Mouse (Mus musculus) midbrain, embryonic 12.5 days (tissue): ENCODE data around the gene Smg6. TPM values are rescaled to one million over a fixed set of nuclear protein-coding genes. Genes with fewer than 3 reads are reported as not detected.

Experiments
- ATAC-seq: fragments of 200-750 bp; cut with Nextera tagmentation; 2 replicates; pipeline ENCODE4 v1.8.0; 2017; ENCODE audit warnings: low read depth, moderate TSS enrichment, moderate library complexity; ENCODE audit not compliant: low FRiP score
- H3K27ac ChIP-seq: fragments of 300-500 bp; sonication (generic); replicated peaks from 2 replicates; pipeline ENCODE4 v1.5.1; 2016; ENCODE audit warnings: mild to moderate bottlenecking
- H3K27me3 ChIP-seq: fragments of 300-500 bp; sonication (generic); 2 replicates; pipeline ENCODE4 v1.6.1; 2016; ENCODE audit warnings: mild to moderate bottlenecking
- H3K36me3 ChIP-seq: fragments of 300-500 bp; sonication (generic); 2 replicates; pipeline ENCODE4 v1.6.1; 2016
- H3K4me1 ChIP-seq: fragments of 300-500 bp; sonication (generic); 2 replicates; pipeline ENCODE4 v1.6.1; 2016
- H3K4me2 ChIP-seq: fragments of 300-500 bp; sonication (generic); replicated peaks from 2 replicates; pipeline ENCODE4 v1.6.1; 2016; ENCODE audit warnings: mild to moderate bottlenecking, moderate library complexity
- H3K4me3 ChIP-seq: fragments of 300-500 bp; sonication (generic); 2 replicates; pipeline ENCODE4 v1.5.1; 2016; ENCODE audit warnings: mild to moderate bottlenecking
- H3K9ac ChIP-seq: fragments of 300-500 bp; sonication (generic); replicated peaks from 2 replicates; pipeline ENCODE4 v1.6.1; 2016; ENCODE audit warnings: mild to moderate bottlenecking, moderate library complexity
- H3K9me3 ChIP-seq: fragments of 300-500 bp; sonication (generic); 2 replicates; pipeline ENCODE4 v1.6.1; 2016; ENCODE audit warnings: mild to moderate bottlenecking
- WGBS: fragments of 180-500 bp; shearing (Covaris S2); methylation state at CpG from one replicate; pipeline ENCODE4 v1.1.7; 2016; 5-methylcytosine and 5-hydroxymethylcytosine counted together
- polyA plus RNA-seq: library from polyadenylated mRNA; unstranded; fragments of >200 nt; fragmentation: Nextera tagmentation; extraction: Ambion mirVana; gene quantifications from 2 replicates; pipeline ENCODE4 v1.2.1, GENCODE M21; 2016

The Smg6 gene
- polyA plus RNA-seq, 1 experiment from 2014 or later: 22.6 TPM

DNA sequence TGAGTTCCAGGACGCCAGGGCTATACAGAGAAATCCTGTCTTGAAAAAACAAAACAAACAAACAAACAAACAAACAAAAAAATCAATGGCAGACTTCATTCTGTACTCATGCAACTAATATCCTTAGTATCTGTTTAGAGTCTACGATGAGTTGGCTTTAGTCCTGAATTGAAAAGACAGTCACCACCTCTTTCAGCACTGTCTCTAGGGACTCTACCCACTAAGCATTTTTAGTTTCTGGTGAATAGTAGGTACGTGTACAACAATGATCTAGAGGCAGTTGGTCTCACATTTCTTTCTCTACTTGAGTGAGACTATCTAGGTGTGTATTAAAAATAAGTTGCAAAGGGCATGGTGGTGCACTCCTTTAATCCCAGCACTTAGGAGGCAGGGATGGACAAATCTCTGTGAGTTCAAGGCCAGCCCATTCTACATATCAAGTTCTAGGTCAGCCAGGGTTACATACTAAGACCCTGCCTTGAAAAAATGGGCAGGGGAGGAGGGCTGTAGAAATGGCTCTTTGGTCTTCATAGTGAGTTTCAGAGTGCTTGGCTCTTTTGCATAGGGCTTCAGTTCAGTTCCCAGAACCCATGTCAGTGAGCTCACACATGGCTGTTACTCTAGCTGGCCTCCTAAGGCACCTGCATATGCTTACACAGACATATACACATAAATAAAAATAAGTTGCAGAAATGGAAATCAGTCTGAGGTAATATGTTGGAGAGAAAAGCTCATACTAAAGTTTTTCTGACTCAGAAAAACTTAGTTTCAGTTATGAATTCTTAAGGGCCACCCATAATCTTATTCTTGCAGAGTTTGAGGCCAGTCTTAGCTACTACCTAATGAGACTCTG lies 51.4 kb downstream of the Smg6 start:
- H3K4me1 ChIP-seq: no peaks in the 10 kb centered on the region
- H3K27ac ChIP-seq: no peak overlapping the region
- no peaks in the 10 kb centered on the region for H3K27me3 ChIP-seq
- H3K9me3 ChIP-seq: no peaks in the 10 kb centered on the region
- no peak overlapping the region for H3K4me3 ChIP-seq
- 0 out of 2 replicates have a peak, but pooled peaks cover 12% of the 10 kb centered on the region for H3K36me3 ChIP-seq
- 83% methylated on average over 3 of the region's 3 CpGs for WGBS
- no peak overlapping the region for H3K9ac ChIP-seq
- ATAC-seq: no peak
- no peak overlapping the region for H3K4me2 ChIP-seq

DNA sequence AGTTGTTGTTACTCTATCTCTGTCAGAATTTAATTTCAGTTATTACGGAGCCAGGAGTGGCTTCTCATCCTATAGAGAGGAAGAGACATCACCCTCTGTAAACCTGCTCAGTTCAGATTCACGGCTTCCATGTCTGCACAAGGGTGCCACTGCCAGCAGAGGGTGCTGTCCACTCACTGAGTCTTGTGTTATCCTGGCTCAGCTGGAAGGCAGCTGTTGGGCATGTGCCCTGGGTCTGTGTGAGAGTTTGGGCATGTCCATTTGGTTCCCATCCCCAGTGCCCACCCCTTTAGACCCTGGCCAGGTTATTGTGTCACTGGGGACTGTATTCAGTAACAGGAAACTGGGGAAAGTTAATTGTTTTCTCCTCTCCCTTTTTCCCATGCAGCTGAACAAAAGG lies 55.8 kb downstream of the Smg6 start:
- Histone ChIP-seq H3K27me3 (no peaks in the 10 kb centered on the region), H3K4me2 (no peak overlapping the region), H3K9me3 (no peaks in the 10 kb centered on the region), H3K4me1 (no peaks in the 10 kb centered on the region), H3K36me3 (0 out of 2 replicates have a peak, but pooled peaks cover 11% of the 10 kb centered on the region), H3K27ac (no peak overlapping the region), H3K9ac (no peak overlapping the region), H3K4me3 (no peak overlapping the region)
- 53% methylated on average over 2 of the region's 2 CpGs for WGBS
- ATAC-seq: no peak

DNA sequence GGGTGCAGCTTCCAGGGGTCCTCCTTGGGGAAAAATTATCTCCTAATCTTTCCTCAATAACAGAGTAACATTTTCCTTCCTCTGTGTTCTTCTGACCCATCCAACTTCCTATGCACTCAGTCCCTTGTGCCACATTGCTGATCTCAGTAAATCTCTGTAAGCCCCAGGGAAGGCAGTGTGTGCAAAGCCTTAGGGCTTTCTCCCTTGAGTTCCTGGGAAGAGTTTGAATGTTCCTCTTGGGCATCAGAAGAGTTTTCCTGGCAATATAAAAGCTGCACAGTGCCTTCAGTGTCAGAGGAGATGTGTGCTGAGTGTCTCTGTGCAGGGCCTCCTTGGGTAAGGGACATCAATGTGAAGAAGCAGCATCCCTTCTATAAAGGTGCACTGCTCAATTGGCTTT lies 56.6 kb downstream of the Smg6 start:
- no peak overlapping the region for H3K4me3 ChIP-seq
- no peak for ATAC-seq
- no peak overlapping the region for H3K4me2 ChIP-seq
- H3K4me1 ChIP-seq: no peaks in the 10 kb centered on the region
- no peak overlapping the region for H3K9ac ChIP-seq
- no peaks in the 10 kb centered on the region for H3K9me3 ChIP-seq
- no peak overlapping the region for H3K27ac ChIP-seq
- 0 out of 2 replicates have a peak, but pooled peaks cover 11% of the 10 kb centered on the region for H3K36me3 ChIP-seq
- H3K27me3 ChIP-seq: no peaks in the 10 kb centered on the region

DNA sequence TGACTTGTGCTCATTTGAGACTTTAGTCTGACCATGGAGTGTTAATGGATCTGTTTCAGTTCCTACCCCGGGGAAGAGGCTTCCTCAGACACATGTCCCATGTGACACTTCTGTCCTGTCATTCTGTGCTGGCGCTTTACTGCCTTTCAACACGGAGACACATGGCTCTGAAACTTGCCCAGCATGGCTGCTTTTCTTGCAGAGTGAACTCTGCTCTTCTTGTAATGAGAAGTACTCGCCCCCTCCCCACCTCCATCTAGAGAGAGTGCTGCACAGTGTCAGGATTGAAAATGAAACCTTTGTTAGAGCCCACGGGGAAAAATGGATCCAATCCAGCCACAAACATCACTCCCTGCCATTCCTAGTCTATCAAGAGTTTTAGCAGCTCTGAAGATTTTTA lies 62.5 kb downstream of the Smg6 start:
- H3K4me2 ChIP-seq: no peak overlapping the region
- no peak overlapping the region for H3K27ac ChIP-seq
- no peaks in the 10 kb centered on the region for H3K27me3 ChIP-seq
- H3K9ac ChIP-seq: no peak overlapping the region
- ATAC-seq: no peak
- WGBS: 62% methylated on average over 5 of the region's 5 CpGs
- no peaks in the 10 kb centered on the region for H3K9me3 ChIP-seq
- H3K36me3 ChIP-seq: peaks cover 31% of the 10 kb centered on the region
- H3K4me1 ChIP-seq: no peaks in the 10 kb centered on the region
- H3K4me3 ChIP-seq: no peak overlapping the region

DNA sequence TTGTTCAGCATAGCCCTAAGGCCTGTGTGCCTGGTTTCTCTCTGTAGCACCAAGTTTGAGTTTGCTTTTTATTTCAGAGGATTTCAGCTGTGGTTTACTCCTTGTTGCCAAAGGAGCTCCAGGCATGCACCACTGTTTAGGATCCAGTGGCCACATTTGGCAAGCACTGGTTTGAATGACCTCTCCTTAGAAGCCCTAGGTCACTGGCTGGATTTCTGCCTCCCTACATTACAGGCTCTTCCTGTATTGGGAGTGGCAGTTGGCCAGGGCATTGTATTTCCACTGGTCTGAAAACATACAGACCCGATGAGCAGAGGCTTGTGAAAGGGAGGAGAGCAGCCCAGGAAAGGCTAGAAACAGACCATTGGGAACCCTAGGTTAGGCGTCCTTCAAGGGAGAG lies 63.4 kb downstream of the Smg6 start:
- Histone ChIP-seq H3K9ac (no peak overlapping the region), H3K27me3 (no peaks in the 10 kb centered on the region), H3K9me3 (no peaks in the 10 kb centered on the region), H3K4me3 (no peak overlapping the region), H3K4me1 (no peaks in the 10 kb centered on the region), H3K27ac (no peak overlapping the region), H3K4me2 (no peak overlapping the region), H3K36me3 (peaks cover 31% of the 10 kb centered on the region)
- WGBS: 84% methylated on average over 2 of the region's 2 CpGs
- no peak for ATAC-seq

DNA sequence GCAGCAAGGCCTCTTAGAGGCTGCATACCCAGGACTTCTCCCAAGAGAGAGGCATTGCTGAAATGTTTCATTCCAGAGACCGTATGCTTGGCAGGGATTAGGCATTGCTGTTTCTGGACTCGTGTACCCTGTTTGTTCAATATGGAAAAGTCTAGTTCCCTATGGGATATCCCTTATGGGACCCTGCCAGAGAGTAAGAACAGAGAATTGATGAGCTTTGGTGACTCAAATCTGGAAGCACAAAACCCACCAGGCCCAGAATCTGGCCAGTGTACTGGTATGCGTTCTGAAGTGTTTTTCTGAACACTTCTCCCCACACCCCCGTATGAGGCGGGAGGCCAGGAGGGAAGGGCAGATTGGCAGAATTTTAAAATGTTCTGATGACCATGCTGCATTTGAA lies 64.9 kb downstream of the Smg6 start:
- H3K4me3 ChIP-seq: no peak overlapping the region
- H3K9ac ChIP-seq: no peak overlapping the region
- no peaks in the 10 kb centered on the region for H3K9me3 ChIP-seq
- no peak overlapping the region for H3K4me2 ChIP-seq
- H3K27ac ChIP-seq: no peak overlapping the region
- 84% methylated on average over 5 of the region's 5 CpGs for WGBS
- peaks cover 39% of the 10 kb centered on the region for H3K36me3 ChIP-seq
- no peak for ATAC-seq
- no peaks in the 10 kb centered on the region for H3K4me1 ChIP-seq
- no peaks in the 10 kb centered on the region for H3K27me3 ChIP-seq

DNA sequence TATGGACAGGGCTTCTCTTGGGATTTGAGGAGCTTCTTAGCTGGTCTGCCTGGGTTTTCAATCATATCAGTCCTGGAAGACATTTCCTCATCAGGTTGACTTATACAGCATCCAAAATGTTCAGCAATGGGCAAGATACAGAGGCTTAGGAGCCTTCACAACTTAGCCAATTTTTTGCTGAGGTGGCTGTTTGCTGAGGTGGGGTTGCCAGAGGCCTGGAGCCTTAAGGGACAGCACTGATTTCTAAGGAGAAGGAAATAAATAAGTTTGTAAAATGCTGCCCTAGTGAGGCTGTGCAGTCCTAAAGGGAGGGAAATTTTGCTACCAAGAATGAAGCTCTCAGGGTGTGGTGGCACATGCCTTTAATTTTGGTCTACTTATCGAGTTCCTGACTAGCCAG lies 65.7 kb downstream of the Smg6 start:
- Histone ChIP-seq H3K27me3 (no peaks in the 10 kb centered on the region), H3K4me3 (no peak overlapping the region), H3K9me3 (no peaks in the 10 kb centered on the region), H3K4me2 (no peak overlapping the region), H3K9ac (no peak overlapping the region), H3K27ac (no peak overlapping the region), H3K36me3 (peaks cover 39% of the 10 kb centered on the region), H3K4me1 (no peaks in the 10 kb centered on the region)
- ATAC-seq: no peak
- WGBS: 88% methylated on average over 1 of the region's 1 CpGs

DNA sequence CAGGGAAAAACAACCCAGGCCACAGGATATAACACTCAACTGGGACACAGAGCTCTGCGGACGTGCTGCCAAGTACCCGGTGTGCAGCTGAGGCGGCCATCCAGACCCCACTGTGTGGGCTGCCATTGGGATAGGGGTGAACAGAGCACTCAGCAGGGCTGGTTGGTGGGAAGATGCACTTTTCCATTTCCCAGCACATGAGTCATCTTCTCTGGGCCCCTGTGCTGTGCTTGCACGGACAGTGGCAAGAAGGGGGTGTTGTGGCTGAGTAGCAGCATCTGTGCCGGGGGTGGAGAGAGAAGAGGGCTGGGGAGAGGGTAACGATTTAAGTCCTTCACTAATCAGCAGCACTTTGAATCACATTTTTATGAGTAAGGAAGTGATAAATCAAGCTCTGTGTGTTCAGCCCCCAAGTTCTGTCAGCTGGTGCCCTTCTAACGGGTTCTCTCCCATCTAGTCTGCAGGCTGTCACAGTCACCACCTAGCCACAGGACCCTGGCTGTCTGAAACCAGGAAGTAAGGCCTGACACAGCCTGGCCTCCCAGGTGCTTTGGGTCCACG lies 66.9 kb downstream of the Smg6 start:
- Histone ChIP-seq H3K4me1 (no peaks in the 10 kb centered on the region), H3K4me2 (no peak overlapping the region), H3K27ac (no peak overlapping the region), H3K36me3 (peaks cover 45% of the 10 kb centered on the region), H3K4me3 (no peak overlapping the region), H3K9me3 (no peaks in the 10 kb centered on the region), H3K27me3 (no peaks in the 10 kb centered on the region), H3K9ac (no peak overlapping the region)
- 93% methylated on average over 9 of the region's 9 CpGs for WGBS
- no peak for ATAC-seq

DNA sequence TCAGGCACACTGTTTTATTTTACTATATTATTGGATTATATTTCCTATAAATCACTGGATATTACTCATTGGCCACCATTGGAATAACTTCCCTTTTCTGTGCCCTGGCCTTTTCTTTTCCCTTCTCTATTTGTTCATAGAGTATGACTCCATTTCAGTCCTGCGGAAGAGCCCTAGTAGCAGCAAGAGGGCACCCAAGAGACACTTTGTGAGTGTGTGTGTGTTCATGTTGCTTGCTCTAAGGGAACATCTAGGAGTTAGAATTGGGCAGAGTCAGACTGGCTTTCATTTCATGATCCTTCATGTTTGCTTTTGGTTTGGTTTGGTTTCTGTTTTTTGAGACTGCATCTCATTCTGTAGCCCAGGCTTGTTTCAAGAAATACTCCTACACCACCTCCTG lies 68.5 kb downstream of the Smg6 start:
- Histone ChIP-seq H3K27me3 (no peaks in the 10 kb centered on the region), H3K9ac (no peak overlapping the region), H3K4me1 (no peaks in the 10 kb centered on the region), H3K36me3 (peaks cover 47% of the 10 kb centered on the region), H3K4me3 (no peak overlapping the region), H3K27ac (no peak overlapping the region), H3K9me3 (no peaks in the 10 kb centered on the region), H3K4me2 (no peak overlapping the region)
- ATAC-seq: no peak
- 95% methylated on average over 1 of the region's 1 CpGs for WGBS

DNA sequence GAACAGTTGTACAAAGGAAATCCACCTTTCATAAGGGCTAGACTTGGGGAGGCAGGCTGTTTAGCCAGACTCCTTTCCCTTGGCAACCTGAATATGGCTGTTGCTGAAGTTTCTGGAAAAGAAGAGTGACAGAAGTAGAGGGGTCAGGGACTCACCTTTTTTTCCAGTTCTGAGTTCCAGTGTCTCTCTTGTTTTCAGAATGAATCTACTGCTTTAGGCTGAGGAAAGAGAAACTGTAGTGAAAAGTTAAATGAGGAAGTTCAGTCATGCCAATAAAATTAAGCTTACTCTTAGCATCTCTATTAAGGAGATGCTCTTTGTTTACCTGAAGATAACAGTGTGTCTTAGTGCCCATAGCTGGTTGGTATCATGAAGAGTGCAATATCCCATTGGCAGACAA lies 69.2 kb downstream of the Smg6 start:
- Histone ChIP-seq H3K27ac (no peak overlapping the region), H3K4me1 (no peaks in the 10 kb centered on the region), H3K9me3 (no peaks in the 10 kb centered on the region), H3K4me3 (no peak overlapping the region), H3K27me3 (no peaks in the 10 kb centered on the region), H3K36me3 (peaks cover 45% of the 10 kb centered on the region), H3K4me2 (no peak overlapping the region), H3K9ac (no peak overlapping the region)
- no peak for ATAC-seq

DNA sequence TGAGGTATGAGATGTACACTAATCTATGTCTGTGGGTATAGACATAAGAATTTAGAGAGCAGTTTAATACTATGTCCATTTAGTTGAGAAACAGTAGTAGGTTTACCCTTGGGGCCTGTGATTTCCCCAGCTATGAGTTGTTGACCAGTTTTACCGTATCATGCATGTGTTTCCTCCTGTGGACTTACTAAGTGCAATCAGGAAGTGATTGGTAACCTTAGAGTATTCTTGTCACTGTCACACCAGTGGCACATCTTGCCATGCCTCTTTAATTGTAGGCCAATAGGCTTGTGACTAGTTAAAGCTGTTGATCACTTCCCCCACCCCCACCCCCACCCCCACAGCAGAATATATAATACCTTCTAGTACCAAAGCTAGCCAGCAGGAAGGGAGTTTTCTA lies 70.9 kb downstream of the Smg6 start:
- H3K4me1 ChIP-seq: 0 out of 2 replicates have a peak, but pooled peaks cover 6% of the 10 kb centered on the region
- no peaks in the 10 kb centered on the region for H3K27me3 ChIP-seq
- H3K9me3 ChIP-seq: no peaks in the 10 kb centered on the region
- WGBS: 88% methylated on average over 1 of the region's 1 CpGs
- no peak overlapping the region for H3K9ac ChIP-seq
- H3K4me3 ChIP-seq: no peak overlapping the region
- H3K27ac ChIP-seq: no peak overlapping the region
- H3K36me3 ChIP-seq: peaks cover 29% of the 10 kb centered on the region; the same call in 1 of the 2 replicates
- H3K4me2 ChIP-seq: no peak overlapping the region
- ATAC-seq: no peak

DNA sequence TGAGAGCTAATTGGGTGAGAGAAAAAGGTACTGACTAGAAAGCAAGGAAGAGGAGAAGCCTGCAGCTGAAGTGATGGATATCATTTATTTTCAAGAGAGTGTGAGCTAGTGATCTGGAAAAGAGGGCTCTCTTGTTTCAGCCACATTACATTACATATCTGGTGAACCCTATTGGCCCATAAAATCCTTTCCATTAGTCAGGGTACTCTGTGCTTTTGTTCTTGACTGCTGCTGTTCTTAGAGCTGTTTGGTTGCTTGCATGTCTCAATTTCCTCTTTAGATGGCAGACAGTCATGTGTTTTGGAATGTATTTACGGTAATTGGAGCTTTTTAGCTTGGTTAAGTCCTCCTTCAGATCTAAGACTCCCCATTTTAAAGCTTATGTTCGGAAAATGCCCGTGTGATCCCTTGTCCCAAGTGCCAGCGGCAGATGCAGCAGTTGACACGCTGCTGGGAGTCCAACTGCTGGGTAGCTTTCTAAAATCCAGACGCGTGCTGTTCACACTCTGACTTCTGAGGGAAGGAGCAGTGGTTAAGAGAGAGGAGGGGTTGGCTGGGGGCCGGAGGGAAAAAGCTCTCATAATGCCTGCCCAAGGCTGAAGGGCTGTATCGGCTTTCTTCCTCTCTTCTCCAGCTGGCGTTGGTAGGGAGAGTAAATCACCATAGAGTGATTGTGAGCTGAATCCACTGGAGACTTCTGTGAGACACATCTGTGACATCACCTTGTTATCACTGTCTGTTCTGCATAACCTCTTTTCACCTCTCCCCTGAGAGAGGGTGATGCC lies 75.4 kb downstream of the Smg6 start:
- Histone ChIP-seq H3K9ac (no peak overlapping the region), H3K4me1 (0 out of 2 replicates have a peak, but pooled peaks cover 6% of the 10 kb centered on the region), H3K4me3 (no peak overlapping the region), H3K27me3 (no peaks in the 10 kb centered on the region), H3K36me3 (0 out of 2 replicates have a peak, but pooled peaks cover 9% of the 10 kb centered on the region), H3K4me2 (no peak overlapping the region), H3K9me3 (no peaks in the 10 kb centered on the region), H3K27ac (0 out of 2 replicates have a peak overlapping the region, but pooled peaks have one; percentile 21)
- ATAC-seq: no peak
- 61% methylated on average over 9 of the region's 10 CpGs for WGBS
